Mouse (Mus musculus): Measurements from ENCODE around the gene Olfml3.

Olfml3 gene

GRCm38 (mm10) chr3:103727813-103728326, 9.9 kb downstream of the Olfml3 start:
- ChIA-PET POLR2A (interaction anchor here in 1 of 4 experiments (0.7 kb wide), 1 partner anchor 284 kb away, joined by 3 read pairs; no protein-coding TSS in a partner anchor), CTCF (interaction anchor here in 3 of 4 experiments (0.5 to 0.7 kb wide), 4 partner anchors 10 to 1894 kb away, joined by 3 to 9 read pairs (median 4); partner anchors contain the start of gene Olfml3 (in 1 of the 3))

GRCm38 (mm10) chr3:103726642-103727041, 11.2 kb downstream of the Olfml3 start:
- CTCF ChIA-PET, result no interaction called here

GRCm38 (mm10) chr3:103724137-103724536, 13.7 kb downstream of the Olfml3 start:
- ChIA-PET CTCF (no interaction called here), POLR2A (no interaction called here)

More at GRCm38 (mm10) chr3:103726642-103727041, 11.2 kb downstream of the Olfml3 start:
- POLR2A ChIA-PET, result no interaction called here

GRCm38 (mm10) chr3:103718728-103719127, 19.1 kb downstream of the Olfml3 start:
- ChIA-PET POLR2A (interaction anchor here in 1 of 4 experiments (0.6 kb wide), 1 partner anchor 91 kb away, joined by 3 read pairs; the partner anchor contains the start of genes Ap4b1, Dclre1b and Gm43064), CTCF (interaction anchor here in 2 of 4 experiments (0.6 to 1.5 kb wide), 2 partner anchors 20 to 1487 kb away, joined by 3 to 4 read pairs; partner anchors contain the start of gene Olfml3 (in 1 of the 2))

DNA sequence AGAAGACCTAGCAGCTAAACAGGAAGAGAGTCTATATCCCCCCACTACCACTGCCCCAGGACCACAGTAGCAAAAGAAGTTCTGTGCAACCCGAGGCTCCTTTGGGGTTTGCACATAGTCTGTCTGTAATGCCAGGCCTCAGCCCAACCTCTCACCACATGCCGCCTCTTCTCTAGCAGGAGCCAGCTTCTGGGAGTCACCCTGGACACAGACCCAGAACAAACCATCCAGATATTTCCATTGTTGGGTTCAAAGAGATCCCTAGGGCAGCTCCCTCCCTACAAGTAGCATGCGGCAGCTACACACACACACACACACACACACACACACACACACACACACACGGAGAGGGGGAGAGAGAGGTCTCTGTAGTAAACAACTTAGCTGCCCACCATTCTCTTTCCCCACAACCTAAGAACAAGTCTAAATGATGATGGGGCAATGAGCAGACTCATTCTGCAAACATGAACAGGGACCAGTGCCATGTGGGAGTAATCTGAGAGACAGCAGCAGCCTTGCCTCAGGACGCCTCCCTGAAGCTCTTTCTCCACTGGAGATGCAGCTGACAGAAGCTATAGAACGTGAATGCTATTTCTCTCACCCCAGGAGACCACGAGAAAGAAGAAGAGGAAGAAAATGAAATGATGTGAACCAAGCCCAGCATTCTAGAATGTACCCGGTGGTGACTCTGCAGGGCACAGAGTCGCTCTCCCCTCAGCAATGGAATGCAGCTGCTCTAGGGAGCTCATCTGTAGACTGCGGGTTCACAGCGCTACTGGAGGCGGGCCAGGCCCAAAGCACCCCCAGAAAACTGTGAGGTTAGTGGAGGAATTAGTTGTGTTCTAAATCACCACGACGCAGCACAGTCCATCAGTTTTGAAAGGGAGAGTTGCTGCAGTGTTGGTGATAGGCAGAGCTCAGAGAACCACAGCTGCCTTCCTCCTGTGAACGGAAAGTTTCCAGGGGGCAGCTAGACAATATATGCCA, 20.7 kb downstream of the Olfml3 start:
- POLR2A ChIA-PET, result interaction anchor here in 3 of 4 experiments (0.6 to 1.4 kb wide), 4 partner anchors 10 to 921 kb away, joined by 3 to 7 read pairs (median 3); partner anchors contain the start of genes Olfml3 (in 1 of the 3) and Slc16a1 (in 1 of the 3)
- CTCF ChIA-PET, result interaction anchor here in 3 of 4 experiments (0.6 to 0.8 kb wide), 4 partner anchors 20 to 1605 kb away, joined by 3 to 6 read pairs (median 4); partner anchors contain the start of gene Olfml3 (in 1 of the 3)

- ChIA-PET CTCF (interaction anchor here in 2 of 4 experiments (0.6 to 0.9 kb wide), 4 partner anchors 21 to 1604 kb away, joined by 3 to 6 read pairs (median 3); partner anchors contain the start of gene Olfml3 (in 1 of the 2)), POLR2A (interaction anchor here (0.6 to 1.4 kb wide), 4 partner anchors 9 to 922 kb away, joined by 3 to 7 read pairs (median 3); partner anchors contain the start of gene Slc16a1 (in 1 of the 4))
Measured at GRCm38 (mm10) chr3:103715762-103716693, 21.8 kb downstream of the Olfml3 start.

- ChIA-PET CTCF (no interaction called here), POLR2A (interaction anchor here in 2 of 4 experiments (0.7 to 0.9 kb wide), 3 partner anchors 9 to 69 kb away, joined by 3 read pairs; no protein-coding TSS in a partner anchor)
Measured at GRCm38 (mm10) chr3:103714942-103715341, 22.9 kb downstream of the Olfml3 start.

DNA sequence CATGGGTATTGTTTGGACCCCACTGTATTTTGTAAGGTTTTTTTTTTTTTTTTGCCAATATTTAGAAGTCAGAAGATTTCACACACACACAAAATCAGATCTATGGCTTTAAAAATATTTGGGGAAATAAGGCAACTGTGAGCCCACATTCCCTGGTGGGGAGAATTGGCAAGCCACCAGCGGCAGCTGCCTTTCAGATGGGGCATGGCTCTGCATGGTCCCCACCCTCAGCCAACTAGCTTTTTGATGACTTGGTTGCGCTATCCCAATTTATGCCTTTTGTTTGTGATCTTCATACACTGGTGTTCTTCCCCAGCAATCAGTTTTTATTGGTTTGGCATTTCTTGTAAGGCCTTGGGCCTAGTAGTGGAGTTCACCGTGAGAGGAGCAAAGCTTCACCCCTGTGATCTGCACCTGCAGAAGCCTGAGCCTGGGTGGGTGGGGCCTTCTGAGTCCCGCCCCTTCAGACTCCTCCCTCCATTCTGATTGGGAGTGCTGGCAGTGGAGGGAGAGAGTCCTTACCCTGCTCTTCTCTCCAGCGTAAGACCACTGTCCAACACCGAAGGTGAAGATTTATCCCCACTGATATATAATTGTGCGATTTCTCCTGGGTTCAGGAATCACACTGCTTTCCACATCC, 23.4 kb downstream of the Olfml3 start:
- CTCF ChIA-PET, result no interaction called here
- POLR2A ChIA-PET, result interaction anchor here in 2 of 4 experiments (0.7 to 0.9 kb wide), 4 partner anchors 8 to 179 kb away, joined by 3 read pairs; no protein-coding TSS in a partner anchor

GRCm38 (mm10) chr3:103712196-103712595, 25.6 kb downstream of the Olfml3 start:
- CTCF ChIA-PET, result interaction anchor here in 2 of 4 experiments (0.5 to 0.6 kb wide), 3 partner anchors 26 to 1339 kb away, joined by 3 read pairs; partner anchors contain the start of gene Olfml3 (in 1 of the 2)

DNA sequence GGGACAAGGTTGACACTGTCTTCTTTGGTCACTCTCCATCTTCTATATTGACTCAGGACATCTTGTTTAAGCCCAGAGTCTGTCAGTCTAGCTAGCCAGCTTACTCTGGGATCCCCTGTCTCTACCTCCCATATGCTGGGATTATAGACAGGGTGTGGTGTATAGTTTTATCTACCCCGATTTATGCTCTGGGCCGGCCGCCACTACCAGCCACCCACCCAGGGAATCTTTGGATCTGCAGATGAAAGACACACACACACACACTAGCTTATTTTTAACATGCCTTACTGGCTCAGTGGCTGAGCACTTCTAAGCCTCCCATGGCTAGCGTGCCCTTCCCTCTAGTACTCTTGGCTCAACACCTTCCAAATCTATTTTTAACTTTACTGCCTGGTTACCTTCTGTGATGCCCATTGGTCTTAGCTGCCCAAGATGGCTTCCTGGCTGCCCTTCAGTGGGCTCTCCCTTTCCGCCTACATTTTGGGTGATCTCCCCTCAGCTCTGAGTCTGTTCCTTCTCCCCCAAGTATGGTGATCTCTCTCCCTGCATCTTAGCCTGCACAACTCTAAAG, 28.2 kb downstream of the Olfml3 start:
- CTCF ChIA-PET, result interaction anchor here in 2 of 4 experiments (0.6 kb wide), 2 partner anchors 26 to 28 kb away, joined by 3 to 4 read pairs; partner anchors contain the start of gene Olfml3 (in 1 of the 2)
- POLR2A ChIA-PET, result interaction anchor here in 2 of 4 experiments (0.6 to 0.7 kb wide), 2 partner anchors 55 to 1517 kb away, joined by 3 to 7 read pairs; no protein-coding TSS in a partner anchor

More at GRCm38 (mm10) chr3:103712196-103712595, 25.6 kb downstream of the Olfml3 start:
- POLR2A ChIA-PET, result interaction anchor here in 1 of 4 experiments (0.7 kb wide), 1 partner anchor 178 kb away, joined by 4 read pairs; no protein-coding TSS in a partner anchor

GRCm38 (mm10) chr3:103705426-103705825, 32.4 kb downstream of the Olfml3 start:
- CTCF ChIA-PET, result no interaction called here
- POLR2A ChIA-PET, result no interaction called here

GRCm38 (mm10) chr3:103704661-103705060, 33.1 kb downstream of the Olfml3 start:
- ChIA-PET CTCF (interaction anchor here in 1 of 4 experiments (0.7 kb wide), 1 partner anchor 310 kb away, joined by 4 read pairs; no protein-coding TSS in a partner anchor), POLR2A (interaction anchor here in 1 of 4 experiments (0.6 kb wide), 1 partner anchor 129 kb away, joined by 4 read pairs; no protein-coding TSS in a partner anchor)

GRCm38 (mm10) chr3:103696388-103696925, 41.3 kb downstream of the Olfml3 start:
- POLR2A ChIA-PET, result interaction anchor here in 2 of 4 experiments (0.6 to 1.1 kb wide), 2 partner anchors 489 kb away, joined by 3 to 7 read pairs; no protein-coding TSS in a partner anchor
- CTCF ChIA-PET, result no interaction called here

DNA sequence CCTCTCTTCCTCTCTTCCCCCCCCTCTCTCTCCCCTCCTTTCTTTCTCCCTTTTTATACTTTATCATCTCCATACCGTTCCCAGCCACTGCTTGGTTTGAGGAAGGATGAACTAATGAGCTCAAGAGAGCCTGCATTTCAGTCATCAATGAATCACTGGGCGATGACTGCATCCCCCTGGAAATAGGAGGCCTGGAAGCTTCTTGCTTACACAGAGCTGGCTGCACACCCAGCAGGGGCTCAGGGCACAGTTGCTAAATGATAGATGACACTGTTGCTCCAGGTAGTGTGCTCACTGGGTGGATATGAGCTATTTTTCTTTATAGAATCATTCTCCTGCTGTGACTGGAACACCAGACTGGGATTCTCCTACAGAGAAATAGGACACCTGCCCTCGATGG, 42.2 kb downstream of the Olfml3 start:
- POLR2A ChIA-PET, result interaction anchor here in 3 of 4 experiments (0.6 to 1.4 kb wide), 4 partner anchors 42 to 273 kb away, joined by 3 to 7 read pairs (median 6); partner anchors contain the start of gene Olfml3 (in 1 of the 3)
- CTCF ChIA-PET, result no interaction called here

GRCm38 (mm10) chr3:103690506-103690905, 47.3 kb downstream of the Olfml3 start:
- CTCF ChIA-PET, result no interaction called here
- POLR2A ChIA-PET, result no interaction called here

- POLR2A ChIA-PET, result interaction anchor here in 1 of 4 experiments (1.4 kb wide), 1 partner anchor 64 kb away, joined by 4 read pairs; no protein-coding TSS in a partner anchor
- CTCF ChIA-PET, result interaction anchor here in 2 of 4 experiments (0.5 to 0.7 kb wide), 3 partner anchors 101 to 753 kb away, joined by 3 to 5 read pairs (median 4); no protein-coding TSS in a partner anchor
Measured at GRCm38 (mm10) chr3:103689043-103689442, 48.8 kb downstream of the Olfml3 start.
